In genomic region chr11:70178756-70179155, GRCm38 (mm10) we compare ENCODE assay signal across 26 mouse cellular contexts. TPM values are rescaled to one million over a fixed set of nuclear protein-coding genes. Genes with fewer than 3 reads are reported as not detected.
"Had no signal": no experiment of that assay in that cellular context is flagged by ENCODE, and none has a peak within 500 bp of the region (broad histone marks: within the 10 kb centered on the region; RNA-seq: fewer than 3 reads in every experiment).

No protein-coding gene starts in this region.

- ATAC-seq: hindbrain, embryonic 16.5 days; hindbrain, postnatal 0 days; inflammation-experienced regulatory T-cells, adult 6 months; intestine, embryonic 15.5 days; intestine, embryonic 16.5 days; intestine, postnatal 0 days had no signal

- H3K36me3 ChIP-seq: heart, embryonic 10.5 days; heart, embryonic 12.5 days; heart, embryonic 13.5 days; heart, embryonic 15.5 days; hindbrain, embryonic 10.5 days; hindbrain, embryonic 12.5 days; hindbrain, embryonic 13.5 days; hindbrain, embryonic 15.5 days; intestine, embryonic 15.5 days; kidney, embryonic 15.5 days had no signal

- H3K27ac ChIP-seq: heart, embryonic 10.5 days; heart, embryonic 13.5 days; heart, embryonic 15.5 days; hindbrain, embryonic 10.5 days; hindbrain, embryonic 12.5 days; hindbrain, embryonic 13.5 days; hindbrain, embryonic 14.5 days; hindbrain, embryonic 15.5 days; hindbrain, postnatal 0 days; intestine, embryonic 15.5 days; kidney, embryonic 15.5 days; kidney, postnatal 0 days; layer of hippocampus, adult 2 months had no signal

- H3K4me2 ChIP-seq: heart, embryonic 11.5 days; heart, embryonic 12.5 days; heart, embryonic 13.5 days; heart, embryonic 15.5 days; hindbrain, embryonic 12.5 days; hindbrain, embryonic 13.5 days; hindbrain, embryonic 14.5 days; intestine, embryonic 15.5 days; kidney, embryonic 15.5 days had no signal

- H3K9me3 ChIP-seq: heart, embryonic 10.5 days; heart, embryonic 15.5 days; hindbrain, embryonic 12.5 days; hindbrain, embryonic 13.5 days; intestine, embryonic 15.5 days; kidney, embryonic 15.5 days had no signal

- H3K27me3 ChIP-seq: heart, embryonic 12.5 days; heart, embryonic 13.5 days; heart, embryonic 15.5 days; hindbrain, embryonic 12.5 days; hindbrain, embryonic 13.5 days; hindbrain, embryonic 15.5 days; intestine, embryonic 15.5 days; kidney, embryonic 15.5 days had no signal

- H3K4me3 ChIP-seq: heart, embryonic 10.5 days; heart, embryonic 12.5 days; heart, embryonic 13.5 days; heart, embryonic 15.5 days; hindbrain, embryonic 10.5 days; hindbrain, embryonic 12.5 days; hindbrain, embryonic 13.5 days; hindbrain, embryonic 15.5 days; intestine, embryonic 15.5 days; kidney, embryonic 15.5 days; layer of hippocampus, adult 2 months had no signal

- DNase-seq: heart, postnatal 36 days; kidney, adult 11 months; kidney, adult 18-20 months; kidney, adult 9 months; kidney, postnatal 14 days; layer of hippocampus, adult 9-11 months had no signal

- H3K9ac ChIP-seq: heart, embryonic 12.5 days; heart, embryonic 13.5 days; heart, embryonic 15.5 days; hindbrain, embryonic 12.5 days; hindbrain, embryonic 13.5 days; hindbrain, embryonic 14.5 days; hindbrain, embryonic 15.5 days; intestine, embryonic 15.5 days; kidney, embryonic 15.5 days had no signal

- H3K4me1 ChIP-seq: heart, embryonic 10.5 days; heart, embryonic 12.5 days; heart, embryonic 13.5 days; heart, embryonic 15.5 days; hindbrain, embryonic 10.5 days; hindbrain, embryonic 12.5 days; hindbrain, embryonic 13.5 days; intestine, embryonic 15.5 days; kidney, embryonic 15.5 days had no signal

RNA-seq across cellular contexts. Expression of gene Clec10a, which starts 22.8 kb away (rescaled TPM):
- polyA plus RNA-seq: heart, embryonic 11.5 days; heart, embryonic 12.5 days; kidney, embryonic 15.5 days had no signal

RNA-seq across cellular contexts. Expression of gene Mgl2, which starts 48.6 kb away (rescaled TPM):
- total RNA-seq: hindbrain, postnatal 0 days had no signal
- polyA plus RNA-seq: heart, embryonic 12.5 days; heart, postnatal 0 days; hindbrain, embryonic 10.5 days; inflammation-experienced regulatory T-cells, adult 6 months had no signal
